ENCODE assay signal across 8 mouse cellular contexts in the genomic region with DNA sequence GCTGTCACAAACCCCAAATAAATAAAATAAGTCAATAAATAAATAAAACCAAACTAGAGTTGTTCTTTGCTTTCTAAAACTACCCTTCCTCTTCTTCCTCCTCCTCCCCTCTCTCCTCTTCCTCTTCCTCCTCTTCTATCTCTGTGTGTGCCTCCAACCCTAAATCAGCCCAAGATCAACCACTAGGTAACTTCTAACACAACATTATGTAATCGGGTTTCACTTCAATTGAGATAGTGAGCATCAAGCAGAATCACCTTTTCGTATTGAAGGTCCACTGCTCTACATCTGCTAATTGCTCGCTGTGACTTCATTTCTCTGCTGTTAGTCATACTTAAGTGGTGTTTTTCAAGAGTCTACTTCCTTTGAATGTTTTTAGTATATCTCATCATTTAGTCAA. TPM values are rescaled to one million over a fixed set of nuclear protein-coding genes. Genes with fewer than 3 reads are reported as not detected.
DNase-seq lines count a peak whose midpoint lies in the region; ATAC-seq lines count a peak whose summit lies in the region.
"Had no signal": no experiment of that assay in that cellular context is flagged by ENCODE, and none has a peak within 500 bp of the region (broad histone marks: within the 10 kb centered on the region; RNA-seq: fewer than 3 reads in every experiment).

No protein-coding gene starts in this region.

- peaks cover 15% of the 10 kb centered on the region for H3K4me1 ChIP-seq in hindbrain, embryonic 10.5 days (replicated peaks)
- H3K4me1 ChIP-seq in hindbrain, embryonic 12.5 days, result peaks cover 26% of the 10 kb centered on the region
- peaks cover 34% of the 10 kb centered on the region for H3K4me1 ChIP-seq in midbrain, embryonic 13.5 days (replicated peaks)

- 98% methylated on average over 3 of the region's 3 CpGs for WGBS in hindbrain, embryonic 10.5 days
- 97% methylated on average over 3 of the region's 3 CpGs for WGBS in hindbrain, embryonic 12.5 days
- 99% methylated on average over 3 of the region's 3 CpGs for WGBS in midbrain, embryonic 13.5 days

- no peak overlapping the region for H3K4me2 ChIP-seq in hindbrain, embryonic 12.5 days (replicated peaks)
- H3K4me2 ChIP-seq in midbrain, embryonic 13.5 days (replicated peaks), result peak overlapping the region; percentile 57; the same call in 1 of the 2 replicates

- H3K27me3 ChIP-seq in hindbrain, embryonic 10.5 days (ENCODE audit: insufficient read depth, poor library complexity, severe bottlenecking), result no peaks in the 10 kb centered on the region
- no peaks in the 10 kb centered on the region for H3K27me3 ChIP-seq in hindbrain, embryonic 12.5 days
- H3K27me3 ChIP-seq in midbrain, embryonic 13.5 days, result no peaks in the 10 kb centered on the region
- H3K27me3 ChIP-seq: Patski had no signal

- H3K9me3 ChIP-seq in hindbrain, embryonic 10.5 days, result no peaks in the 10 kb centered on the region
- H3K9me3 ChIP-seq in hindbrain, embryonic 12.5 days (replicated peaks), result no peaks in the 10 kb centered on the region
- no peaks in the 10 kb centered on the region for H3K9me3 ChIP-seq in midbrain, embryonic 13.5 days

- no peaks in the 10 kb centered on the region for H3K36me3 ChIP-seq in hindbrain, embryonic 10.5 days
- no peaks in the 10 kb centered on the region for H3K36me3 ChIP-seq in hindbrain, embryonic 12.5 days
- H3K36me3 ChIP-seq in midbrain, embryonic 13.5 days, result no peaks in the 10 kb centered on the region

- no peak overlapping the region for H3K9ac ChIP-seq in hindbrain, embryonic 12.5 days
- no peak overlapping the region for H3K9ac ChIP-seq in midbrain, embryonic 13.5 days (replicated peaks)

- H3K4me3 ChIP-seq in hindbrain, embryonic 10.5 days, result no peak overlapping the region
- no peak overlapping the region for H3K4me3 ChIP-seq in hindbrain, embryonic 12.5 days
- no peak overlapping the region for H3K4me3 ChIP-seq in midbrain, embryonic 13.5 days (replicated peaks)

- no peak for ATAC-seq in hindbrain, embryonic 12.5 days (ENCODE audit: low FRiP score)
- ATAC-seq in midbrain, embryonic 13.5 days, result no peak

- H3K27ac ChIP-seq in hindbrain, embryonic 10.5 days, result peak overlapping the region; percentile 99; the same call in 1 of the 2 replicates
- no peak overlapping the region for H3K27ac ChIP-seq in hindbrain, embryonic 12.5 days
- peak overlapping the region; percentile 99; the same call in 1 of the 2 replicates for H3K27ac ChIP-seq in midbrain, embryonic 13.5 days

- no peak for DNase-seq in hindbrain, embryonic 10.5 days (ENCODE audit: low spot score)
- peak; percentile 37 for DNase-seq in CD4-positive helper T cell, adult 2 months (ENCODE audit: low read depth, low spot score)
- DNase-seq in T-cell, adult 2 months (ENCODE audit: low spot score), result peak; percentile 16
- DNase-seq in adipocyte (ENCODE audit: low spot score), result no peak
- no peak for DNase-seq in right cerebral cortex, postnatal 4 days

RNA-seq across cellular contexts. Expression of a gene that starts 8.8 kb away (rescaled TPM):
- 33.1 and 36.4 TPM in 2 replicates for polyA plus RNA-seq in hindbrain, embryonic 10.5 days (2016; fragmentation: Nextera tagmentation; extraction: Ambion mirVana)
- 71.0 and 82.5 TPM in 2 replicates for polyA plus RNA-seq in hindbrain, embryonic 12.5 days (2016; fragmentation: Nextera tagmentation; extraction: Ambion mirVana)
- 80.9 and 103 TPM in 2 replicates for polyA plus RNA-seq in midbrain, embryonic 13.5 days (2015; fragmentation: Nextera tagmentation; extraction: Ambion mirVana)

Comparison
In these comparisons a context has a peak if more than half of its experiments do, and no peak if none do; other contexts are left out.
1. DNase-seq: peak in CD4-positive helper T cell, adult 2 months (single experiment) and T-cell, adult 2 months (single experiment); none in hindbrain, embryonic 10.5 days (single experiment), adipocyte (single experiment) and right cerebral cortex, postnatal 4 days (single experiment).